Mouse (Mus musculus) cortical plate, adult 2 months (tissue): ENCODE measurements at regions not wholly inside any gene's neighbourhood (a gene's known extent, or its start where the extent isn't known, plus 50 kb on each side); places are given as distances from the start of the nearest gene placed in this dataset.

Experiments used
- H3K27ac ChIP-seq: fragments of 200-500 bp; 2 replicates; pipeline ENCODE4 v1.5.1; 2012; ENCODE audit warnings: low read length, control low read depth, inconsistent platforms; ENCODE audit not compliant: insufficient read depth
- H3K4me1 ChIP-seq: fragments of 200-500 bp; 2 replicates; pipeline ENCODE4 v1.6.1; 2011; ENCODE audit warnings: low read length; ENCODE audit not compliant: control insufficient read depth, insufficient read depth
- H3K4me3 ChIP-seq: fragments of 200-500 bp; 2 replicates; pipeline ENCODE4 v1.5.1; 2011; ENCODE audit warnings: mild to moderate bottlenecking, low read length, control low read depth; ENCODE audit not compliant: insufficient read depth
- CTCF ChIP-seq: fragments of 200-500 bp; IDR thresholded peaks from 2 replicates; pipeline ENCODE4 v1.5.1; 2011; ENCODE audit warnings: mild to moderate bottlenecking, control low read depth, low read length; ENCODE audit not compliant: insufficient read depth; ENCODE audit errors: extremely low read depth
- POLR2A ChIP-seq: fragments of 200-500 bp; IDR thresholded peaks from 2 replicates; pipeline ENCODE4 v1.6.1; 2011; ENCODE audit warnings: mild to moderate bottlenecking, low read length, control low read depth; ENCODE audit not compliant: insufficient read depth; ENCODE audit errors: extremely low read depth

DNA sequence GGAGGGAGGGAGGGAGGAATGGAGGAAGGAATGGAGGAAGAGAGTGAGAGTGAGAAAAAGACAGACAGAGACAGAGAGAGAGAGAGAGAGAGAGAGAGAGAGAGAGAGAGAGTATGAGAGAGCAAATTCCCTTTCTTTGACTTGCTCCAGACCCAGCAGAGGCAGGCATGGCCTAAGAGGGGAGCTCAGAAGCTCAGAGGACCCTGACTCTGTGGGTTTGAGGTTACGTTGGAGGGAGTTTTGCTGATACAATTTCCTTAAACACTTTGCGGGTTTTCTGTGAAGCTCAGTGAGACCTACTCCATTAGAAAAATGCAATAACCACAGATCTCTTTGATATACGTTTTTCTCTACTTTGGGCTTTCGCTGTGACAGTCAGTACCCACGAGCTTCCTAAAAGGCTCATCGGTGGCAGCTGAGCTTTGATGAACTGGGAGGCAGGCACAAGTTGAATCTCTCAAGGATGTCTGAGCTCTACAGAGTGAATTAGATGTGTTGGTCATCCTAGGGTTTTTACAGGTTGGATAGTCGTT lies 105.1 kb downstream of the Gadd45g start:
- no peaks in the 10 kb centered on the region for H3K4me1 ChIP-seq
- H3K27ac ChIP-seq, result no peak overlapping the region
- H3K4me3 ChIP-seq, result no peak overlapping the region
- TF ChIP-seq POLR2A (no peak), CTCF (no peak)

DNA sequence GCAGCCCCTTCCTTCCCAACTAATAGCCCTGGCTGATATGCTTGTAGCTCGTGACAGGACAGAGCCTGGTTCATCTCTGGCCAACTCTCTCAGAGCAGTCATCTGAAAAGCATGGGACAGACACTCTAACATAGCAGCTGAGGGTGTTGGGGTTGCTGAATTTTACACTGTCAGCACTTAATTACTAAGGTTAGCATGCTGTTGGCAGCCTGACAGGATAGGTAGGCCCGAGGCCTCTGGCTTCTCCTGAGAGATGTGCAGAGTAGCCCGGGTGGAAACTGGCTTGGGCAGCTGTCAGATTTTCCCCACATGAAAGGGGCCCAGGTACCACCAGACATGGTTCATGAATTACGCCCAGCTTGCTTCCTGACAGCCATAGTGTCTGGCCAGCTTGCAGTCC lies 106.6 kb downstream of the Gadd45g start:
- no peak for TF ChIP-seq POLR2A
- TF ChIP-seq CTCF, result no peak

DNA sequence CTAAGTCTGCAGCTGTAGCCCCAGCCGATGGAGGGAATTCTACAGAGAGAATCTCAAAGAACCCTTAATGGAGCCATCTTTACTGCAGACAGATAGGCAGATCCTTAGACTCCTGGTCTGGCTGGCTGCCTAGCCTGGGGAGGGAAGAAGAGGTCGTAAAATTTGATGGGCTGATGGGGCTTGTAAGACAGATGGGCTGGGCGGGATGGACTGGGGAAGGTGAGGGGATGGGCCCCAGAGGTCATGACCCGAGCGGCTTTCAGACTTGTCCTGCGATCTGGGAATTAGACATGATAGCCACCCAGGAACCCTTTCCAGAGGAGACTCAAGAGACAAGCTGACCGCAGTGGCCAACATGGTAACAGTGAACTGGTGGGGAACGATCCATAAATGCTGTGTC lies 107.1 kb downstream of the Gadd45g start:
- TF ChIP-seq CTCF, result no peak
- TF ChIP-seq POLR2A, result no peak
- Histone ChIP-seq H3K4me1 (no peaks in the 10 kb centered on the region), H3K4me3 (no peak overlapping the region), H3K27ac (no peak overlapping the region)

More for the DNA sequence above, 106.6 kb downstream of the Gadd45g start:
- H3K4me1 ChIP-seq, result no peaks in the 10 kb centered on the region
- H3K4me3 ChIP-seq, result no peak overlapping the region
- H3K27ac ChIP-seq, result no peak overlapping the region

DNA sequence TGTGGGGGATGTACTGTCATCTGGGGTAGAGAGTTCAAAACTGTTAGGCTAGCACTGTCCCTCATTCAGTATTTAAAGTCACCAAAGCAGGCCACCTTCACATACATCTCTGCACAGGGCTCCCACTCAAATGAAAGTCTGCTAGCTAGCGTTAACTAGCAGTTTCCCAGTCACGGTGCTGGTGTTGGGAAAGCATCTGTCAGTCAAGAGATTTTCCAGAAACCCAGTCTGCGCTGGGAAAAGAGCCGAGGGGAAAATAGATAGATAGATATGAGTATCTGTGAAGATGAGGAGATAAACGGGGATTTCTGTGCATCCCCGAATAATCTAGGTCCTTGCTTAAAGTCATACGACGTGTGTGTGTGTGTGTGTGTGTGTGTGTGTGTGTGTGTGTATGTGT lies 110.6 kb downstream of the Gadd45g start:
- TF ChIP-seq CTCF, result no peak
- TF ChIP-seq POLR2A, result no peak
- Histone ChIP-seq H3K27ac (no peak overlapping the region), H3K4me3 (no peak overlapping the region), H3K4me1 (no peaks in the 10 kb centered on the region)

DNA sequence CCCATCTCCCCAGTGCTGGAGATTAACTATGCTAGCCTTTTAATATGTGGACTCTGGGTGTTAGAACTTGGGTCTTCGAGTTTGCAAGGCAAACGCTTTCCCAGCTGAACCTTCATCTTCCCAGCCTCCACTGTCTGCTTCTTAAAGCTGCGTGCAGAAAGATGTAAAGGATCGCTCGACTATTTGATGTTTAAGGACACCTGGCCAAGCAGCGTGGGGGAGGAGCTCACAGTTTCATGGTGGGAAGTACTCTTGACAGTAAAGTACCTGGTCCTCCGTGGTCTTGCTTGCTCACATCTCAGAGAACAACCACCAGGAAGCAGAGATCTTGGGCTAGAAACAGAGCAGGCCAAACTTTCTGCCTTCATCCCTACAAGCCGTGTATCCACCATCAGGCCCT lies 113.1 kb downstream of the Gadd45g start:
- no peaks in the 10 kb centered on the region for H3K4me1 ChIP-seq
- H3K27ac ChIP-seq, result no peak overlapping the region
- no peak overlapping the region for H3K4me3 ChIP-seq
- TF ChIP-seq CTCF (no peak), POLR2A (no peak)

DNA sequence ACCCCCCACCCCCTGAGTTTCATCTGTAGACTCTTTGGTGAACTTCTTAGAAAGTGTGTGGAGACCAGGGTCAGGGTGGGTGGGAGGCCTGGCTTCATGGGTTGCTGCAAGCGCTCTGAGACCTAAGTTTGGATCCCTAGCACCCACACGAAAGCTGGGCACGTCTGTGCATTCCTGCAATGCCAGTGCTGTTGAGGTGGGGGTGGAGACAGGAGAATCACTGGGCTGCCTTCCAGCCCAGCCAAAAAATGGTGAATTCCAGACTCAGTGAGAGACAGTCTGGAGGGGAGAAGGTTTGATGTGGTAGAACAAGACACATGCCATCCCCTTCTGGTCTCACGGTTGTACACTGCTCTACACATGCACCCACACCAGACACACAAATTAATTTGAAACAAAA lies 113.8 kb downstream of the Gadd45g start:
- H3K4me1 ChIP-seq, result no peaks in the 10 kb centered on the region
- H3K4me3 ChIP-seq, result no peak overlapping the region
- TF ChIP-seq POLR2A (no peak), CTCF (no peak)
- no peak overlapping the region for H3K27ac ChIP-seq

DNA sequence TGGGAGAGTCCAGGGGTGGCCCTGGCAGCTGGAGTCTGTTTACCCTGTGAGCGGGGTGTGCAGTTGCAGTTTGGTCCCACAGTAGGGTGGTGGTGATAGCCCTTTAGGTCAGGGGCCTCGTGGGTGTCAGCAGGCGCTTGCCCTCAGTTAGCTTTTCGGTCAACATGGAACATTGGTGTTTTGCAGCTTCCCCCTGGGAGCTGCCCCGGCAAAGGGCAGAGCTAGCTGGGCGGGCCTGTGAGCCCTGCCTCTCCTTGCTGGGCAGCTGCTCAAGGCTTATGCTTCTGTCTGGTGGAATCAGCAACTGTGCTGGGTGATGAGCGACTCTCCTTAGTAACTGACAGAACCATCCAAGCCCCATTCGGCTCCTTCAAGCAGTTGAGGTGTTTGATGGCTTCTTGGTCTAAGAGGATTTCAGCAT lies 115.7 kb downstream of the Gadd45g start:
- Histone ChIP-seq H3K27ac (no peak overlapping the region), H3K4me3 (no peak overlapping the region), H3K4me1 (no peaks in the 10 kb centered on the region)
- TF ChIP-seq POLR2A (no peak), CTCF (no peak)

DNA sequence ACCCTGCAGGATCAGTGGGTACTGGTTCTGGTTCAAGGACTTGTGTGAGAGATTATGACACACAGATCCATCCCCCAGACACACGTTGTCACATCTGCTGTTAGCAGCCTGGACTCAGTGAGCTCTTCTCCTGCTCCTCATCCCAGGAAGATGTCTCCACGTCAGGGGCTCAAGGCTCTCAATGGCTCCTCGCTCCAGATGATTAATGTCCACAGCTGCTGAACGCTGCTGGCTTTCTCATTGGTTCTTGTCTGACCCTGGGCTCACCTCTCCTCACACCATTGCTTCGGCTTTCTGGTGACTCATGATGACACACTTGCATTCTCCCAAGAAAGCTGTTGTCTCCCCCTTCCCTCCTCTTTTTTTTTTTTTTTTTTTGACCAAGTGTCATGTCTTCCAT lies 116.2 kb downstream of the Gadd45g start:
- H3K4me1 ChIP-seq, result no peaks in the 10 kb centered on the region
- TF ChIP-seq POLR2A, result no peak
- TF ChIP-seq CTCF, result no peak
- no peak overlapping the region for H3K4me3 ChIP-seq
- no peak overlapping the region for H3K27ac ChIP-seq

DNA sequence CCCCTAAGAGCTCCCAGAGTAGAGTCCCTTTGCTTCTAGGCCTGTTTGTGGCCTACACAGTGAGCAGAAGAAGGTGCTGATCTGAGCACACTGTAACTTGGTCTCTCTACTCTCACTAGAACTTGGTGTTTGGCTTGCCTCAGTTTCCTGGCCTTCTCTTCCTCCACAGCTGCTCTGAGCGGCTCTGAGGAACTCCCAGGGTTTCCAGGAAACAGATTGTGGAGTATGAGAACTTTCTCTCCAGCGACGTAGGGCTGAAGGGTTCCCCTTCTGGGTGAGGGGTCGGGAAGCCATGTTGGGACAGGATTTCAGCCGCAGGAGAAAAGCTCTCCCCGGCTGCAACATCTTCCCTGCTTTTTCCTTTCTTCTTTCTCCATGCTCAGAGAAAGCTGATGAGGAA lies 117.5 kb downstream of the Gadd45g start:
- no peak overlapping the region for H3K4me3 ChIP-seq
- H3K27ac ChIP-seq, result no peak overlapping the region
- no peak for TF ChIP-seq POLR2A
- TF ChIP-seq CTCF, result no peak
- no peaks in the 10 kb centered on the region for H3K4me1 ChIP-seq

DNA sequence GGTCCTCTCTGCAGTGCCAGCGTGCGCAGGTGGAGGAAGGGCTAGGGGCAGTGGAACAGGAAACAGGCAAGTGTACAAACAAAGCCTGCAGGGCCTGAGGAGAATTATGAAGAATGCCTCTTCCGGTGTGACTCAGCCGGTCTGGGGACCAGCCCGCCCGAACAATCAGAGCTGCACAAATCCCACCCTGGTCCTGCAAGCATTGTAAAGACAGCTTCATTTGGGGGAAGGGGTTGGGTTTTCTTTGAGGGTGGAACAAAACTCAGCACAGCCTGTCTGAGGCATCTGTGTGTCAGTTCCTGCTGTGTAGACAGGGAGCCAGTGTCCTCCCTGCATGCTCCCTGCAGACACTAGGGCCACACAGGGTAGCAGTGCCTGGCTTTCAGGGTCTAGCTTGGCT lies 117.9 kb downstream of the Gadd45g start:
- TF ChIP-seq CTCF (no peak), POLR2A (no peak)
- H3K27ac ChIP-seq, result no peak overlapping the region
- H3K4me3 ChIP-seq, result no peak overlapping the region
- no peaks in the 10 kb centered on the region for H3K4me1 ChIP-seq
